Mouse (Mus musculus) stomach, embryonic 16.5 days (tissue): ENCODE results near the gene Mrps10. TPM values are rescaled to one million over a fixed set of nuclear protein-coding genes. Genes with fewer than 3 reads are reported as not detected.
"Not testable (repeated sequence)": the region's sequence is repeated elsewhere in the genome, so short reads cannot be mapped to it uniquely, and the experiment has no call there.

Source experiments
- ATAC-seq: fragments of 200-750 bp; cut with Nextera tagmentation; 2 replicates; pipeline ENCODE4 v1.8.0; 2017; ENCODE audit warnings: moderate number of reproducible peaks, moderate TSS enrichment; ENCODE audit not compliant: insufficient read depth, low FRiP score
- H3K27ac ChIP-seq: fragments of 300-500 bp; sonication (generic); 2 replicates; pipeline ENCODE4 v1.5.1; 2014; ENCODE audit warnings: low read length
- H3K27me3 ChIP-seq: fragments of 300-500 bp; sonication (generic); 2 replicates; pipeline ENCODE4 v1.6.1; 2014; ENCODE audit warnings: low read length, control low read depth, mixed read lengths; ENCODE audit not compliant: control insufficient read depth, insufficient read depth
- H3K36me3 ChIP-seq: fragments of 300-500 bp; sonication (generic); 2 replicates; pipeline ENCODE4 v1.6.1; 2014; ENCODE audit warnings: low read length; ENCODE audit not compliant: control insufficient read depth, insufficient read depth
- H3K4me1 ChIP-seq: fragments of 300-500 bp; sonication (generic); 2 replicates; pipeline ENCODE4 v1.6.1; 2014; ENCODE audit warnings: low read length, control low read depth, mixed read lengths; ENCODE audit not compliant: control insufficient read depth, insufficient read depth
- H3K4me2 ChIP-seq: fragments of 300-500 bp; sonication (generic); 2 replicates; pipeline ENCODE4 v1.6.1; 2014; ENCODE audit warnings: low read depth, low read length, mixed read lengths
- H3K4me3 ChIP-seq: fragments of 300-500 bp; sonication (generic); replicated peaks from 2 replicates; pipeline ENCODE4 v1.5.1; 2014; ENCODE audit warnings: mild to moderate bottlenecking, low read length
- H3K9ac ChIP-seq: fragments of 300-500 bp; sonication (generic); 2 replicates; pipeline ENCODE4 v1.6.1; 2014; ENCODE audit warnings: low read length
- H3K9me3 ChIP-seq: fragments of 300-500 bp; sonication (generic); replicated peaks from 2 replicates; pipeline ENCODE4 v1.6.1; 2016; ENCODE audit warnings: low read length, control low read depth; ENCODE audit not compliant: control insufficient read depth
- WGBS: fragments of 180-500 bp; shearing (Covaris S2); extraction: QIAGEN DNeasy Blood & Tissue Kit; methylation state at CpG from one replicate; pipeline ENCODE4 v1.1.7; 2014; 5-methylcytosine and 5-hydroxymethylcytosine counted together
- polyA plus RNA-seq: library from polyadenylated mRNA; unstranded; fragments of >200 nt; fragmentation: Nextera tagmentation; extraction: Ambion mirVana; gene quantifications from 2 replicates; pipeline ENCODE4 v1.2.1, GENCODE M21; 2015

Mrps10 gene
- polyA plus RNA-seq, 1 experiment from 2014 or later = 66.1 TPM

GRCm38 (mm10) chr17:47394223-47394869 is 25.7 kb downstream of the Mrps10 start:
- H3K4me3 ChIP-seq = peak overlapping the region; percentile 47
- 19% methylated on average over 24 of the region's 24 CpGs for WGBS
- H3K27me3 ChIP-seq = no peaks in the 10 kb centered on the region
- peaks cover 8% of the 10 kb centered on the region for H3K4me1 ChIP-seq
- H3K36me3 ChIP-seq = no peaks in the 10 kb centered on the region
- no peaks in the 10 kb centered on the region for H3K9me3 ChIP-seq
- no peak for ATAC-seq
- peak overlapping the region; percentile 64 for H3K4me2 ChIP-seq
- H3K9ac ChIP-seq = peak overlapping the region; percentile 66
- no peak overlapping the region for H3K27ac ChIP-seq

- H3K9me3 ChIP-seq = no peaks in the 10 kb centered on the region
- H3K36me3 ChIP-seq = no peaks in the 10 kb centered on the region
- 0 out of 2 replicates have a peak overlapping the region, but pooled peaks have one; percentile 47 for H3K27ac ChIP-seq
- peak overlapping the region; percentile 66 for H3K9ac ChIP-seq
- ATAC-seq = peak; percentile 92
- WGBS = 3% methylated on average over 20 of the region's 20 CpGs
- H3K27me3 ChIP-seq = no peaks in the 10 kb centered on the region
- peak overlapping the region; percentile 47 for H3K4me3 ChIP-seq
- H3K4me1 ChIP-seq = peaks cover 8% of the 10 kb centered on the region
- H3K4me2 ChIP-seq = peak overlapping the region; percentile 64
These were observed 26.8 kb downstream of the Mrps10 start for GRCm38 (mm10) chr17:47395376-47395913.

GRCm38 (mm10) chr17:47399091-47399490 is 30.4 kb downstream of the Mrps10 start:
- no peaks in the 10 kb centered on the region for H3K9me3 ChIP-seq
- no peaks in the 10 kb centered on the region for H3K36me3 ChIP-seq
- no peak for ATAC-seq
- no peak overlapping the region for H3K4me2 ChIP-seq
- no peaks in the 10 kb centered on the region for H3K27me3 ChIP-seq
- WGBS = 78% methylated on average over 8 of the region's 8 CpGs
- no peak overlapping the region for H3K9ac ChIP-seq
- H3K4me3 ChIP-seq = no peak overlapping the region
- no peak overlapping the region for H3K27ac ChIP-seq
- H3K4me1 ChIP-seq = peaks cover 8% of the 10 kb centered on the region

GRCm38 (mm10) chr17:47400451-47400850 is 31.8 kb downstream of the Mrps10 start, which contains the start of gene Guca1a:
TSS of gene Guca1a (minus strand) at chr17:47400584.
- Histone ChIP-seq H3K9ac (no peak within 1 kb of the TSS), H3K4me1 (peaks cover 3% of the 10 kb centered on the region; the same call in 1 of the 2 replicates), H3K4me2 (no peak within 1 kb of the TSS), H3K4me3 (no peak within 1 kb of the TSS), H3K36me3 (no peaks in the 10 kb centered on the region), H3K9me3 (no peaks in the 10 kb centered on the region), H3K27me3 (no peaks in the 10 kb centered on the region), H3K27ac (no peak within 1 kb of the TSS)
- ATAC-seq = no peak
- WGBS = 57% methylated on average over 10 of the region's 10 CpGs

GRCm38 (mm10) chr17:47407717-47408557 is 39.2 kb downstream of the Mrps10 start:
- Histone ChIP-seq H3K9me3 (no peaks in the 10 kb centered on the region), H3K27me3 (peaks cover 14% of the 10 kb centered on the region), H3K27ac (no peak overlapping the region), H3K4me1 (peaks cover 3% of the 10 kb centered on the region; the same call in 1 of the 2 replicates), H3K4me3 (no peak overlapping the region), H3K36me3 (no peaks in the 10 kb centered on the region), H3K9ac (no peak overlapping the region), H3K4me2 (no peak overlapping the region)
- ATAC-seq = no peak
- WGBS = 60% methylated on average over 10 of the region's 10 CpGs

GRCm38 (mm10) chr17:47408558-47408898 is 39.8 kb downstream of the Mrps10 start:
- Histone ChIP-seq H3K4me3 (no peak overlapping the region), H3K4me2 (no peak overlapping the region), H3K27ac (no peak overlapping the region), H3K9me3 (no peaks in the 10 kb centered on the region), H3K9ac (no peak overlapping the region), H3K4me1 (peaks cover 3% of the 10 kb centered on the region; the same call in 1 of the 2 replicates), H3K27me3 (peaks cover 14% of the 10 kb centered on the region), H3K36me3 (no peaks in the 10 kb centered on the region)
- 0 out of 2 replicates have a peak, but pooled peaks have one; percentile 44 for ATAC-seq
- WGBS = 19% methylated on average over 8 of the region's 8 CpGs

- ATAC-seq = peak; percentile 17; the same call in 1 of the 2 replicates
- Histone ChIP-seq H3K4me3 (peak overlapping the region; percentile 38), H3K4me2 (peak overlapping the region; percentile 59), H3K27me3 (peaks cover 14% of the 10 kb centered on the region), H3K9ac (peak overlapping the region; percentile 31; the same call in 1 of the 2 replicates)
- not testable (repeated sequence) for H3K27ac ChIP-seq, H3K9me3 ChIP-seq, H3K36me3 ChIP-seq, H3K4me1 ChIP-seq
- WGBS = 4% methylated on average over 74 of the region's 74 CpGs
These were observed 41.5 kb downstream of the Mrps10 start for GRCm38 (mm10) chr17:47409897-47410861.

GRCm38 (mm10) chr17:47420195-47420594 is 51.5 kb downstream of the Mrps10 start:
- Histone ChIP-seq H3K27ac (no peak overlapping the region; the same call in 1 of the 2 replicates), H3K36me3 (no peaks in the 10 kb centered on the region), H3K9me3 (no peaks in the 10 kb centered on the region), H3K4me2 (no peak overlapping the region), H3K27me3 (no peaks in the 10 kb centered on the region), H3K9ac (no peak overlapping the region), H3K4me3 (no peak overlapping the region), H3K4me1 (no peaks in the 10 kb centered on the region)
- WGBS = 71% methylated on average over 2 of the region's 2 CpGs
- ATAC-seq = no peak
